Mouse (Mus musculus): ENCODE measurements at regions not wholly inside any gene's neighbourhood (a gene's known extent, or its start where the extent isn't known, plus 50 kb on each side); places are given as distances from the start of the nearest gene placed in this dataset.

- TF ChIP-seq POLR2A (IDR thresholded peaks at IDR 0.05; ENCODE audit: borderline replicate concordance, extremely low read depth, insufficient read depth, insufficient read length, poor library complexity, severe bottlenecking) (no peak), CTCF (IDR thresholded peaks at IDR 0.05; ENCODE audit: borderline replicate concordance, extremely low read depth, insufficient read depth, insufficient read length) (no peak)
These were observed 58.7 kb upstream of the Insig1 start for GRCm38 (mm10) chr5:28012496-28012895.
